Mouse (Mus musculus) frontal cortex, adult (tissue): ENCODE results near the gene Agfg2.

Source experiments
- ATAC-seq: cut with Nextera tagmentation; 2 replicates; pipeline ENCODE4 v1.9.2; 2017; ENCODE audit warnings: mild to moderate bottlenecking, moderate library complexity, mixed read lengths; ENCODE audit not compliant: low TSS enrichment

Agfg2 gene

GRCm38 (mm10) chr5:137683388-137684293 is 885 bp downstream of the Agfg2 start:
- peak; percentile 7; the same call in 1 of the 2 replicates for ATAC-seq

- 0 out of 2 replicates have a peak, but pooled peaks have one; percentile 28 for ATAC-seq
These were observed 2.0 kb downstream of the Agfg2 start for GRCm38 (mm10) chr5:137682526-137682925.

GRCm38 (mm10) chr5:137679726-137680125 is 4.8 kb downstream of the Agfg2 start:
- ATAC-seq: no peak

- ATAC-seq: no peak
These were observed 5.8 kb downstream of the Agfg2 start for GRCm38 (mm10) chr5:137678736-137679135.

GRCm38 (mm10) chr5:137677859-137678258 is 6.7 kb downstream of the Agfg2 start:
- peak; percentile 53; the same call in 1 of the 2 replicates for ATAC-seq

- no peak for ATAC-seq
These were observed 9.7 kb downstream of the Agfg2 start for GRCm38 (mm10) chr5:137674786-137675185.

GRCm38 (mm10) chr5:137673015-137673414 is 11.5 kb downstream of the Agfg2 start:
- no peak for ATAC-seq

GRCm38 (mm10) chr5:137672361-137672760 is 12.2 kb downstream of the Agfg2 start:
- ATAC-seq: no peak

GRCm38 (mm10) chr5:137671443-137672240 is 12.9 kb downstream of the Agfg2 start:
- peak; percentile 96 for ATAC-seq

- ATAC-seq: no peak
These were observed 14.3 kb downstream of the Agfg2 start for GRCm38 (mm10) chr5:137670240-137670639.

GRCm38 (mm10) chr5:137668971-137669370 is 15.6 kb downstream of the Agfg2 start:
- no peak for ATAC-seq

- no peak for ATAC-seq
These were observed 21.5 kb downstream of the Agfg2 start for GRCm38 (mm10) chr5:137663057-137663456.

GRCm38 (mm10) chr5:137660064-137660688 is 24.4 kb downstream of the Agfg2 start:
- ATAC-seq: peak; percentile 62; the same call in 1 of the 2 replicates

GRCm38 (mm10) chr5:137656977-137657376 is 27.5 kb downstream of the Agfg2 start:
- ATAC-seq: peak; percentile 85

GRCm38 (mm10) chr5:137654746-137655145 is 29.8 kb downstream of the Agfg2 start:
- no peak for ATAC-seq

GRCm38 (mm10) chr5:137653366-137653765 is 31.2 kb downstream of the Agfg2 start:
- no peak for ATAC-seq

- ATAC-seq: peak; percentile 77
These were observed 32.1 kb downstream of the Agfg2 start for GRCm38 (mm10) chr5:137652474-137652873.

- ATAC-seq: no peak
These were observed 34.6 kb downstream of the Agfg2 start for GRCm38 (mm10) chr5:137649669-137650571.

- ATAC-seq: no peak
These were observed 35.3 kb downstream of the Agfg2 start for GRCm38 (mm10) chr5:137649251-137649650.

GRCm38 (mm10) chr5:137647827-137648601 is 36.5 kb downstream of the Agfg2 start:
- no peak; the same call in 1 of the 2 replicates for ATAC-seq
